Mouse (Mus musculus) lung, postnatal 14 days (tissue): ENCODE measurements around the gene Susd2.

ENCODE experiments used
- DNase-seq: peaks from one replicate; pipeline ENCODE4 v3.0.0; 2021

Gene Susd2

DNA sequence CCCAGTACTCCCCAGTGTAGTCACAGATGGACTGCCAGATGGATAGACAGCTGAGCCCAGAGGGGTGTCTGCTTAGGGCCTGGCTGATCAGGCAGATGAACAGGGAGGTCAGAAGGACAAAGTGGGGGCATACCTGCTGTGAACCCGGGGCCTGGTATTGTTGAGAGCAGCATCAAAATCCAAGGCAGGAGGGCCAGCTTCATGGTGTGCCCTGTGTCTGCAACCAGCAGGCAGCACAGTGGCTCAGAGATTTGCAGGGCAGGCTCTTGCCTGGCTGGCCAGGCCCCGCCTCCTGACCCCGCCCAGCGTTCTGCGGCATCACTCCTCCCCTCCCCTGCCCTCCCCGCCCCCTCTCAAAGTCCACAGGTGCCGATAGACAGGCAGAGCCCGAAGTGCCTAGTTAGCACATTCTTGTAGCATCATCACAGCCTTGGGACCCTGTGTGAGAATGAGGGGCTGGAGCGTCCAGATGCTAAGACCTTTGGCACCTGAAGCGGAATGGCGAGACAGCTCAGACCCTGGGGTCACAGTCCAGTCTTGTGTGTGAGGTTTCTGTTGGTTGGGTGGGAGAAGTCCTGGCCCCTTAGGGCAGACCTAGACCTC is at the start of gene Susd2:
Gene Susd2 (minus strand): TSS at position 268 of the 603 bp plus-strand sequence.
- DNase-seq: peak; percentile 68

DNA sequence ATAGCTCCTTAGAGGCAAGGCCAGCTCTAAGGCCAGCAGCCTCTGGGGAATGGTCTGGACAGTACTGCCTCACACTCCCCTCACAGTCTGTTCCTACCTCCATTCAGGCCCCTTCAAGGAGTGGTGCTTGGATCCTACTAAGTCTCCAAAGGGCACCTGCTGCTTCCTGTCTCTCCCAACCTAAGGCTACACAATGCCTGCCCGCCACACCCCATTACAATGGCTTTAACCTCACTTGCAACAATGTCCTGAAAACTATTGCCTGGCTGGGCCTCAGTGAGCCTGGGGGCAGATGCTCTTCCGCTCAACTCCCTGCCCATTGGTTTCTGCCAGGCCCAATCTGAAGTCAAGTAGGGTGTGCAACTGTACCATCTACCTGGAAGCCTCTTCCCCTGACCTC is 44.8 kb upstream of the Susd2 start:
- DNase-seq: no peak

DNA sequence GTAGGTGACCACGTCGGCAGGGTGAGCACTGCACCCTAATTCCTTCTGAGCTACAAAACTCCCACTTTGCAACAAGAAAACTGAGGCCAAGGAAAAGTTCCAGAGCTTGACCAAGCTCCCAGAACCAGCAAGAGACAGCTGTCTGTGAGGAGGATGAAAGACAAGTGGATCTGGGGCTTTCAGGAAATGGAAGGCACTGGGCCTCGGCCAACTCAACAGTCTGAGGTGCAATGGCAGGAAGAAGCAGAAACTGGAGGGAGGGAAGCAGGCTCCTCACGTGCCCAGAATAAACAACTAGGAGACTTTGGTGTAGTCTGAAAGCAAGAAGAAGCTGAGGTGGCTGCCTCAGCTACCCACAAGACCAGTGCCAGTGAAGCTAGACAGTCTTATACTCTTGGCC is 42.9 kb upstream of the Susd2 start:
- DNase-seq: no peak

DNA sequence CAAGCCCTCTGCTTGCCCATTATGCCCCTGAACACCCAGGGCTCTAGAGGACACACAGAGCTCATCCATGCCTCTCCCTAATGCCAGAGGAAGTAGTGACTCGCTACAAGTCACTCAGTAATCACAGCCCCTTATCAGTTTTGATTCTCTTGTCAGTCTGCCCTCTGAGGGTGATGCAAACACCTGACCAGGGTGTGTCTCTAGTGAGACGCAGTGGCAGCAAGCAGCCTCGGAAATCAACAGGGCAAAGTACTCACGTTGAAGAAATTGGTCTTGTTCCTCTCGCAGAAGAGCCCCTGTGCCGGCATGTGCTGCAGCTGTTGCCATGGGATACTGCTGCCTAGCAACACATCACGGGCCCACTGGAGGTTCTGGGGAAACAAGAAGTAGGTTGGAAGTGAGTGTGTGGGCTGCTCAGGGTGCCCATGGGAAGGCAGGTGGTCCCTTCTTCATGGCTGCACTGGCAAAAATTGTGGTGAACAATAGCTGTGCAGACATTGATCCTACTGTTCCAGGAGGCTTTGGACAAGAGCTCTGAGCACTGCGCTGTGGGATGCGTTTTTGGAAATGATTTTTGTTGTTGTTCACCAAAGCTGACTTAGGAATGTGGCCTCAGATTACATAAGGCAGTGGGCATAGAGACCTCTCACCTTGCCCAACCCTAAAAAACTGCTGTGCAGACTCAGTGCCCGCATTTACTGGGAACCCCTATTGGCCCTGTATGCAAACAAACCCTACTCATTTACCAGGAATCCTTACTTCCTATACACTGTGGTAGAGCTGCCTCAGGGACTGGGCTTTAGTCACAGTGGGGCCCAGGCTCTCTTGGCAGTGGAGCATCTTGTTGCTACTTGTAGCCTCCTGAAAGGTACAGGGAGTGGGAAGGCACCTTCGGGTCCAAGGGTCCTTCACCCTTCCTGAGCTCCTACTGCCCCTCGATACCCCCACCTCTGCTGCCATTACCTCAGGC is 40.5 kb upstream of the Susd2 start:
- no peak for DNase-seq

DNA sequence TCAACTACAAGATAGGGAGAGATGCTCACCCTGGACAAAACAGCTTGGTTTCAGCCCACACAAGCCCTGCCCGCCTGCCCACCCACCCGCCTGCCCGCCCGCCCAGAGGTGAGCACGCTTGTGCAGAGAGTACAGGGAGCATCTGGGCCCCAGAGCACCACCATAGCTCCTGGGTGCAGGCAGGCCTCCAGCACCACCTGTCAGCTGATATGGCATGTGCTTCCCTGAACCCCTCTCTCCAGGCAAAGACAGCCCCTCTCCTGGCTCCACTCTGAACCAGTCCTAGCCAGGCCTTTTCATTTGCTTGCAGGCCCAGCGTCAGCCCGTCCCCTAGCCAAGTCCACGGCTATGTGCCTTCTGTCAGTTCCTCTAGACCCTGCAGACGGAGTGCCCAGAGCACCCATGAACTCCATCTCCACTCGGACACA is 36.8 kb upstream of the Susd2 start:
- DNase-seq: no peak

DNA sequence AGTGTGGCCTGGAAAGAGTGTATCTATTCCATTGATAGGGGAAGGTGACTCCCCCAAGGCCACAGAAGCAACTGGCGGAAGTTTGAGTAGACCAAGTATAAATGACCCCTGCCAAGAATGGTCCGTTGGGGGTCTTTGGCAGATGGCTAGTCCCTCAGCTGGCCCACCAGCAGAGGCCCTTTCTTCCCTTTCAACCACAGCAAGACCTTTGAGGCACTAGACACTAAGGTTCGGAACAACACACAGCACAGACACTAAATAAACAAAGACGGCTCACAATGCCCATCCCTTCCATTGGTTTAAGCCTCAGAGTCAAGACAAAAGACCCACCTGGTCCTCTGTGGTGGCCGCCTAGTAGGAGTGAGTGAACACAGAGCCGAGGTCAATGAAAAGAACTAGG is 35.4 kb upstream of the Susd2 start:
- DNase-seq: no peak

DNA sequence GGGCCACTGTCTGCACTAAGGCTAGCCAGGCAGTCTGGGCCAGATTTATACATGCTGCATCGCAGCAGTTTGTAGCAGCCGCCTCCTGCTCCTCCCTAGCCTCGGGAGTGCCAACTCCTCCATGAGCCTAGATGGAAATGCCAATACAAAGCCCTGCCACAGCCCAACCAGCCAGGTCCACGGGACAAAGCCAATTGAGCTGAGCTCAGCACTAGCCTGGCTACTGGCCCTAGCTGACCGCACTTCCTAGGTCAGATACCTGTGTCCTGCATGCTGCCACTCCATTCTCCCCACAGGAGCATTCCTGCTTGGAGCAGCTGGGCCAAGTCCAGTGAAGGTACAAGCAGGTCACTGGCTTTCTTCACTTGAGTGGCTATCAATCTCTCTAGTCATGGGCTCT is 34.2 kb upstream of the Susd2 start:
- no peak for DNase-seq

DNA sequence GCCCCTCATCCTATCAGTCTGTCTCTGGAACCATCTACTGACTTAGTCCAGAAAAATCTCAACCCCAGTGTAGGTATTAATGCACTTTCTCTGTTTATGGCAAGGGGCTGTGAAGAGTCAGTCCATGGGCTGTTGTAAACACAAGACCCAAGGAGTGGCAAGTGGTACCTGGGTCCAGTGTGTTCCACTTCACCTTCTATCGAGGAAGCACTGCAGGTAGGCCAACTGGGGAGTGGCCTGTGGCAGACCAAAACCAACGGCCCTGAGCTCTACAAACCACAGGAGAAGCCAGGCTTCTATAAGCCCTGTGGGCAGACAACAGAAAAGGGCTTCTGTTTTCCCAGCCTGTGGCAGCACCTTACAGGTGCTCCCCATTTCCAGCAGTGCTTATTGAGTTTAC is 33.8 kb upstream of the Susd2 start:
- no peak for DNase-seq

DNA sequence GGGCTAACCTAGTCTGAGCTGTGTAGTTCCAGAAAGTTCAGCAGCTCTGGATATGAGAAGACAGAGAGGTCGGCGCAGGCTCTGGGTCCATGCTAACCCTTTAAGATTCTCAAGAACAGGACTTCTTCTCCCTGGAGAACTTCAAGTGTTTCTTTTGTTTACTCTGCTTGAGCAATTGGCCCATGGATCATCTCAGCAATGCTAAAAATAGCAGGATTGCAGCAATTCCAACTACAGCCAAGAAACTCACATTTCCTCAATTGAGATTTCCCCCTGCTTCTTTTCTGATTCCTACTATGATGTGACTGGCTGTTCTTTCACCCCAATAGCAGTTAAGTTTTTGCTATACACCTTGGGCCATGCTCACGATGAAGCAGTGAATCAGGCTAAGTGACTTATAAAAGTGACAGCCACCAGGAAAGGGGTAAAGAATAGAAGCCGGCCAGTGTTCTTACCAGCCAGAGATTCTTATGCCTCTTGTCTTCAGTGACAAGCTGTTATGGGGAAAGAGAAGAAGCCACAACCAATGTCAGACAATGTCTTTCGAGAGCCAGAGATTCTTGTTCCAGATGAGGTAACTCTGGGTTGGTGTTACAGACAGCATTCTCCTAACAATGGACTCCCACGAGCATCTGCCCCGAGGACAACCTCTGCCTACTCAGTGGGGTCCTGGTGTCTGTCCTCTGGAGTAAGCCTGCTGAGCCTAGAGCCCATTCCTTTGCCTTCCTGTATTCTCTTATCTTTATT is 33.2 kb upstream of the Susd2 start:
- peak; percentile 45 for DNase-seq

DNA sequence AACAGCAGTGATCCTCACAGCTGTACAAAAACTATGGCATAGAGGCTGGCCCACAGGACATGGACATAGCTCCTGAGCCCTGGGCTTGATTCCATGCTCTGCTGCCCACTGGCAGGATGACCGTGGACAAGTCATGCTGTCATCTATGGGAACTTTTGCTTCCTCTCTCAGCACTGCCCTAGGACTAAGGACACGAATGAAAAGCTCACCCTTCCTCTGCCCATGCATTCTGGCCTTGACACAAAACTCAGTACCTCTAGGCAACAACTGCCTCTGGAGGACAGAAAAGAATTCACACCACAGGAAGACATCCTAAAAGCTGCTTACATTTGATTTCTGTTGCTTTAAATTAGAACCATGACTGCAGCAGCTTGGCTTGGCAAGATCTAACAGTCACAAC is 32.5 kb upstream of the Susd2 start:
- no peak for DNase-seq

DNA sequence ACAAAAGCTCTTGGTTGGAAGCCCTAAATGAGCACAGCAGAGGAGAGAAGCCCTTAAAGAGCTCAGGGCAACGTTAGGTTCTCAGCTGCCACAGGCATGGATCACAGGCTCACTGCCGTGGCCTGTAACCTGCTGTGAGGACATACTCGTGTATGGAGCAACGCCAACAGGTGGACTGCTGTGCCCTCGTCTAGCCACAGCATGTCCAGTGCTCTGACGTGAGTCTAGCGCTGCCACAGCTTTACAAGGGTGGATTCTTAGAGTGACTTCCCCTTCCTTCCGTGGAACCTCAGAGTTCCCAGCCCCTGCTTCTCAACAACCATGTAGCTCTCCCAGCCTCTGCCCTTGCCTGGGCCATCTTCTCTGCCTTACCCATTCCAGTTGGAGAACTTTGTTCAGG is 31.8 kb upstream of the Susd2 start:
- no peak for DNase-seq

DNA sequence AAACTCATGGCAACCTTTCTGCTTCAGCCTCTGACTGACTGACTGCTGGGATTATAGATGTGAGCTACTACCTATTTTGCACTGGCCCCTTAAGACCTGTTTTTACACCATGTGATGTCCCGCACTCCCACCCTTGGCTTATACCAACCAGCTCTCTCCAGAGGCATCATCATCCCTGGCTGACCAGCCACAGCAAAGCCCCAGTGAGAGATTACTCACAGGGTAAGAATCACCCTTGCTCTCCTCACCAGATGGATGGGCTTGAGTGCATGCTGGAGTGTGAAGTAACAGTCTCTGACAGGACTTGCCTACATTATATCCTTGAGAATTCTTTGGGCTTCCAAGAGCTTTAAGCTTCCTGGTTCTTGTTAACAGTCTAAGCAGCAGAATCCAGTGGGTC is 26.1 kb upstream of the Susd2 start:
- no peak for DNase-seq

DNA sequence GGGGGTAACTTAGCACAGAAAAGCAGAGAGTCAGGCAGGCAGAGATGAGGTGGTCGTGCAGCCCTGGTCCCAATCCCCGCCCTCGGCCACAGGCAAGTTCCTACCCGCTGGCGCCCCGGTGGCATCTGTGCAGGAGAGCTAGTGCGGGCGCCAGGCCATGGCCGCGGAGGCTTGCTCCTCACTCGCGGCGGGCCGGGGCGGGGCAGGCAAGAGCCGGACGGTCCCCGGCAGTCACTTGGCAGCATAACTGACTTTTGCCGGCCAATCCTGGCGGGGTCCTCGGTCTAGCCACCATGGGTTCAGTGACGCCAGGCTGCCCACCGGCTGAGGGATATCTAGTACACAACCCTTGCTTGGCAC is 24.1 kb upstream of the Susd2 start:
- DNase-seq: peak; percentile 77

DNA sequence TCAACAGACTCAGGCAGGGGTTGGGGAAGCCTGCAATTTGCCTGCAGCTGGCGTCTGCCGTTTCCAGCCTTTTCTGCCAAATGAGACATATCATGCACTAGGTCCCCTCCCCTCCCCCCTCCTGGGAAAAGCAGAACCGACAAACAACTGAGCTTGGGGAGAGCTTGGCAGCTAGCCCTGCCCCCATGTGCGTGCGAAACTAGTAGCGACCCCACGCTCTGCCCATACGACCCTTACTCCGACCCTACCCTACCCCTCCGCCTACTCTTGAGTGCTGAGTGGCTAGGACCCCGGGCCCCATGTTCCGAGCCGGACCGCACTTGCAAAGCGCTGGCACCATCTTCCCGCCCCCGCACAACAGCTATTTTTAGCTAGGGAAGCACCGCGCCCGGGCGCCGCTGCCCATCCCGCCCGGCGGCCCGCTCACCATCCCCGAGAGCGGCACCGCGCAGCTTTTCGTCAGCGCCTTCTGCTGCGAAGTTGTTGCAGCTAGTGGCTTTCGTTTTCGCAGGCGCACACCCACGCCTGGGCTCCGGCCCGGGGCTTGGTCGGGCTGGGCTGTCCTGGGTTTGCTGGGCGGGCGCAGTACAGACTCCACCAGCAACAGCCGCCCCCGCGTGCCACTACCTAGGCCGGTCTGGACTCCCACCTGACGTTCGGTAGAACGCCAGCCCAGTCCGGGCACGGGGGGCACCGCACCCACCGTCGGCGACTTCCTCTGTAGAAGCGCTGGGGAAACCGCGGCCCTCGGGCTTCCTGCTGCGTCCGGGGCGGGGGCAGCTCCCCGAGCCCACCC is 23.5 kb upstream of the Susd2 start:
- peak; percentile 77 for DNase-seq

DNA sequence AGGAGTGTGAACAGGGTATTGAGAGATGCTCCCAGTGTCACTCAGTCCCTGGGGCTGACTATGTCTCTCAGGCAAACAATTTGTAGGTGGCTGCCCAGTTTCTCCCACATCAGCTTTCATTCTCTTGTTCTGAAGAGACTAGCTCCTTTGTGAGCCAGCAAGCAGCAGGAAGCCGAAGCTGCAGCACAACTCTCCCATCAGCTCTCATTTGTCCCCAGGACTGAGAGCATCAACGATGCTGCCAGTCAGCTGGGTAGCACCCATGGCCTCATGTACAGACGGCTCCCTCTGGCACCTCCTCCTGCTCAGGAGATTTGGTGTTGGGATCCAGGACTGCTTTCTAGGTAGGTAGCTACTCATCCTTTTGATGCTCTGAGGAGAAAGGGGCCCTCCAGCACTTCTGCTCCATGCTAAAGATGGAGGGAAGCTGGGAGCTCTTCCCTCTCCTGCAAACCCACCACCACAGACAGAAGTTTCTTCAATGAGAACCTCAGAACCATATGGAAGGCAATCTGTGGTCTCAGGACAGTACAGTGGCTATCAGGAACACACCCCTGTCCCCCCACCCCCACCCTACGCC is 22.7 kb upstream of the Susd2 start:
- DNase-seq: no peak

DNA sequence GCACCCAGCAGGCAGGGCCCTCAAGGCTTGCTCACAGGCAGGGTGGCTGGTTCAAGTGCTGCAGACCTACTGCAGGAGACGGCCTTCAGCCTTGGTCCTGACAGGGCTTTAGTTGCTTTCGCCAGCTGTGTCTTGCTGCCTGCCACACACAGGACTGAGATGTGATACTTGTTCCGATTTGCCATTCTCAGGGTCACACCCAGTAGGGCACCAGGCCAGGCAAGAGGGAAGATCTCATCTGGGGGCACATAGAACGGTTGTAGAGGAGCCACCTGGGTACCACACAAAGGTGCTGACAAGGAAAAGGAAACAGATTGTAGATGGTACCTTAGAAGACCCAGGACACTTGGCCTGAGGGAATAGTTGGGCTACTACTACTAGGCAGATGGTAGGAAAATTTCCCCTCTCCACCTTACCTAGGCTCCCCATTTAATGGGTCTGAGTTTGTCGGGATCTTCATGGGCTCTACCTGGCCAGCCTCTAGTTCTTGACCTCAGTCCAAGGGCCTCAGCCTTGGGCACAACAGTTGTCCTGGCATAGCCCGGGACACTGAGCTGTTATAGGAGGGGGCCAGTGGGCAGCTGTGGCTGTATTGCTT is 21.0 kb upstream of the Susd2 start:
- no peak for DNase-seq

DNA sequence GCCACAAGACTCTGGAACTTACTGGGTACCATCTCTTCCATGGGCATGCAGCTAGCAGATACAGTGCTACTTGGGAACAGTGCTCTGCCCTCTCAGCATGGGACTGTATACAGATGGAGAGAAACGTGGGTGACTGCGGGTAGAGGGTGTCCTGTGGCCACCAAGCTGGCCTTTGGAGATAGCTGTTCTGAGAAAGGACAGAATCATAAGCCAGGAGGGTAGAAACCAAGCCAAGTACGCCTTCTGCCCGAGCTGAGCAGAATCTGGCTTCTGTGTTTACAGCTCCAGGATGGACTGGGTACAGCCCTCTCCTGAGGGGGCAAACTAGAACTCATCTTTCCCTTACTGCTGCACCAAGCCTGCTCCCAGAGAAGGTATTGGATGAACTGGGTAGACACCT is 18.8 kb upstream of the Susd2 start:
- no peak for DNase-seq

DNA sequence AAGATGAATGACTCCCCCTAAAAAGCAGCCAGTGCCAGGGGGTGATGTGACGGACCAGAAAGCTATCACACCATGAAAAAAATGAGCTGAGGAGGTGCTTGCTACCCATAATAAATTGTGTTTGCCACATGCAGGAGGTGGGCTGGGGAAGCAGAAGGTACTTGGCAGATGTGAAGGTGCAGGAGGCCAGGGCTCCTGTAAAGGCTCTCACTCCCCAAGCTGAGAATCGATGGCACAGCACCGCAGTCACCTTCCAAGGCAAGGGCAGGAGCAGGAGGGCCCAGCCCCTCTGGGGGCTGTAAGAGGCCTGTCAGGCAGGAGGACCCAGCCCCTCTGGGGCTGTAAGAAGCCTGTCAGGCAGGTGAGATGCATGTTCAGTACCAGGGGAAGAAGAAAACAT is 18.1 kb upstream of the Susd2 start:
- no peak for DNase-seq

DNA sequence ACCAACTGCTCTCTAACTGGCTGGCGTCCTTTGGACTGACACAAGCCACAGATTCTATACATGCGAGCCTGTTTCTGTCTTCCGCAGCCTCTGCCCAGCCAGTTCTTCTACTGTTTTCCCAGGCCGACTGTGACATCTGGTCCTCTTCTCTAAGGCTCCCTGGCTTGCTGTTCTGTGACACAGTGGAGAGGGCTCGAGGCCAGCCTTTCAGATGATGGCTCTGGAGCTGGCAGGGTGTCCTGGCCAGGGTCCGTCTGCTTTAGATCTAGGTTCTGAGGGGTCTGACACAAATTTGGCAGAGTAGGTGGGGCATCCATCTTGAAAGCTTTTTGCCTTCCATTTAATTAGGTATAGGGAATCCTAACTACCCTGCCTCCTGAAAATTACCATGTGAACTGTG is 17.6 kb upstream of the Susd2 start:
- DNase-seq: no peak

DNA sequence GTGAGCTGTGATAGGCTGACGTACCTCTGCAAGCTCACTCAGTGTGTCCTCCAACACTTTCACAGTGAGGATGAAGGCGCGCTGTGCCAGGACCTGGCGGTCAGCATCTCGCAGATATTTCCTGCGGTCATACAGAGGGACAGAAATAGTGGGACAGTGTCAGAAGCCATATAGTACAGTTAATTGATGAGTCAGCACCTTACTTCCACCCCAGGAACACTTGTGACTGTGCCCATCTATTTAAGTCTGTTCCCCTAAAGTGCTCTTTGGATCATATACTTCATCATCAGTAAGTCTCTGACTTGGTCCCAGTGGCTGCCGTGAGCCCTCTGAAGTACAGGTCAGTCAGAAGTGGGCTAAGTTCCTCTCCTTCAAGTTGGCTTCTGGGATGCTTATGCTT is 14.0 kb upstream of the Susd2 start:
- DNase-seq: no peak

DNA sequence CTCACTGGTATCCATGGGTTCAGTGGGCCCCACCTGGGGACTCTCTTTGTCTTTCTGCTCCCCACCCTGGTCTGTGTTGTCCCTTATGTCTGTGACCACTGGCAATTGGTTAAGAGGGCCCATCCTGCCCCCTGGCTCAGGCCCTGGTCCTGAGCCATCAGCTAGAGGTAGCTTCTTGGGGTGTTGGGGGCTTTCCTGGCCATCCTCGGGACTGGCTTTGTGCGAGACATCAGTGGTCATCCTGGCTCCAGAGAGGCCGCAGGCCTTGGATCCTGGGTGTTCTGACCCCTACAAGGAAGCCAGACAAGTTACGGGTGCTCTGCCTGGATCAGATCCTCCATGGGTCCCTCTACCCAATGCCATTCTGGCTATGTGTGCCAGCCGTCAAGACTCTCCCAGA is 13.4 kb upstream of the Susd2 start:
- no peak for DNase-seq

DNA sequence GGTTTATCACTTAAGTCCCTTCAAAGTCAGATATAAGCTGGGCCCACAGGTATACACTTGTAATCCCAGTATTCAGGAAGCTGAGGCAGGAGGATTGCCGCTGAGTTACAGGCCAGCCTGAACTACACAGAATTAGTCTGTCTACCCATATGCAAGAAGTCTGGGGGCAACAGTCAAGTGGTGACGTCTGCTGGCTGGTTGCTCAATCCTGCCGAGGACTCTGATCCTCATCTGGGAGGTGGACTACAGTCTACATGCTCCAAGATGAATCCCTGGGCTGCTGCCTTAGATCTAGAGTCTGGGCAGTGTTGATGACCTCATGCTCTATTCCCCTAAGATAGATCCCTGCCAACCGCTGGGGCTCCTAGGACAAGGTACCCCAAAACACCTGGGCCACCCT is 10.2 kb upstream of the Susd2 start:
- DNase-seq: no peak
